Mouse (Mus musculus) spleen, postnatal 14 days (tissue): ENCODE data around the gene Wdr35.
"Not testable (repeated sequence)": the region's sequence is repeated elsewhere in the genome, so short reads cannot be mapped to it uniquely, and the experiment has no call there.

Experiments
- DNase-seq, 2 experiments: peaks; one replicate each; pipeline ENCODE4 v3.0.0; 2021 to 2022; ENCODE audit warnings: low spot score in 2 of 2

The Wdr35 gene

DNA sequence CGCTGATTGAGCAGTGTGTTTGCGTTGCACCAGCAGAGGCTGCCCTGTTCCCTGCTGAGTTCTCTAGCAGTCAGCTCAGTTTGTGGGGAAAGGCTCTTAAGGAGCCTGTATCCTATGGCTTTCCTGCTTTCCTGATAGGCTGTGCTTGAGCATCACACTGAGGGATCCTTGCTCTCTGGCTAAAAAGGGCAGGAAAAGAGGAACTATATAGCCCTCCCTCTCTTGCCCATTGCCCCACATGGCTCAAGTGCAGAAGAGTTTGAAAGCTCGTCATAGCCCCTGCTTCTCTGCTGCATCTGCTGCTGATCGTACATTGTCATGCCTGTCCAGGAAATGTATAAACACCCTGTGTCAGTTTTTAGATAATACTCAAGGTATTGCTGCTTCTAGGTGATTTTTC is 33.5 kb downstream of the Wdr35 start:
- no peak for DNase-seq

DNA sequence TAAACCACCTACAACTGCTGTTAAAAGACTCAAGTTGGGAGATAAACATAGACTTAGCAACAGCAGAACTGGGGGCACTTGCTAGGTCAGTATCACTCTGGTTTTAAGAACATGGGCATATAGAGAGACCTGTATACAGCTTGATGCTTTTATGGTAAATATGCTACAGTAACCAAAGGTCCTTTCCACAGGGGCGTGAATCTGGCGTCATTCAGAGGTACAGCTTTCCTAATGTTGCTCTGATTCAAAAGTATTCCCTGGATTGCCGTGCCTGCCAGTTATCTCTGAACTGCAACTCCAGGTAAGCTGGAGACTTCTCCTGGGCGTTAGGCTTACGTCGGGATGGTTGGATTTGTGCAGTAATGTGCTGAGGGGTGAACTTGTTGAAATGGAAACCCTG is 34.1 kb downstream of the Wdr35 start:
- DNase-seq, result no peak

DNA sequence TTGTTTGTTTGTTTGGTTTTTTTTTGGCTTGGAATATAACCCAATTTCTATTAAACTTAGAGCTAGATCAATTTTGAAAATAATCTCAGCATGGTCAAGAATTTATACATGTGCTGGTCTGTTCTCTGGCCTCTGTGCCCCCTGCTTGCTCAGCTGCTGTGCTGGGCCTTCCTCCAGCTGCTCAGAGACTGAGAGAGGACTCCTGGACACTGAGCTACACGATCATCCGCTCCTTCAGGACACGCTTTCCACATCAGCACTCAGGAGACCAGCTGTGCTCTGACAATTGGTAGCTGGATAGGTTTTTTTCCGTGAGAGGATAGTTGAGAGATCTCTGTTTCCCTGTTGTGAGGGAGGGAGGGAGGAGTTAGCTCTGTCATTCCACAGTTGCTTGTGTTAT is 36.6 kb downstream of the Wdr35 start:
- DNase-seq, result no peak

DNA sequence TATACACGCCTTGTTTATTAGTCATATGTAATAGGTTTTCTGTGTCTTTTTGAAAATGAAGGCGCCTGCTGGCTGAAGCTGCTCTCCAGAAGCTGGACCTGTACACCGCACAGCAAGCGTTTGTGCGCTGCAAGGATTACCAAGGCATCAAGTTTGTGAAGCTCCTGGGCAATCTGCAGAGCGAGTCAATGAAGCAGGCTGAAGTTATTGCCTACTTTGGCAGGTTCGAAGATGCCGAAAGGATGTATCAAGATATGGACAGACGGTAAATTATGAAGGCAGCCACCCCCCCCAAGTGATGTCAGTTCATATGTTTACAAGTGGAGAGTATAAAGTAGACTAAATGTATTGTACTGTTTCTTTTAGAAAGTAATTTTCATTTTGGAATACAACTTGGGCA is 42.7 kb downstream of the Wdr35 start:
- no peak for DNase-seq

DNA sequence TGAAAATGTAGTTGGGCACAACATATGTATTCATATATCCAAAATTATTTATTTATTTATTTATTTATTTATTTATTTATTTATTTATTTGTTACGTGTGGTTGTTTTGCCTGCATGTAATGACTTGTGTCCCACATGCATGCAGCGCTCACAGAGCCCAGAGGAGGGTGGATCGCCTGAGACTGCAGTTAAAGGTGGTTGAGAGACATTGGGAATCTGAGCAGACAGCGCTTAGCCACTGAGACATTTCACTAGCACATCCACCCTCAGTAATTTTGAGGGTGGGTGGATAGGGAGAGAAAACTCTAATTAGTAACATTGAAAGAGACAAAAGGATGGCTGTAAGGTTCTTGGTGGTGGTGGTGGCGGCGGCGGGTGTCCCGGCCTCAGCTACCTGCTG is 46.7 kb downstream of the Wdr35 start:
- DNase-seq, result no peak

DNA sequence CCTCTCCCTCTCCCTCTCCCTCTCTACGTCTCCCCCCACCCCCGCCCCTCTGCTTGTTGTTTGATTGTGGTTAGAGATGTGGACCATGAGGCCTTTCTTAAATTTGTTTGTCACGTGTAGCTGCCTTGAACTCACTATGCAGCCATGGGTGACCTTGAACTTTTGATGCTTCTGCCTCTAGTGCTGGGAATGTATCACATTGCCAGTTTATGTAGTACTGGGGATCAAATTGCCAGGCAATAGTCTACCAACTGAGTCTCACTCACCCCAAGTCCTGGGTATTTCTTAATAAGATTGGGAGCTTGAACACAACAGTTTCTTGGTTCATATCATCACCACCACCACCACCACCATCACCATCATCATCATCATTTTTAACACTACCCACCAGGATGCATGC is 47.3 kb downstream of the Wdr35 start:
- no peak for DNase-seq

DNA sequence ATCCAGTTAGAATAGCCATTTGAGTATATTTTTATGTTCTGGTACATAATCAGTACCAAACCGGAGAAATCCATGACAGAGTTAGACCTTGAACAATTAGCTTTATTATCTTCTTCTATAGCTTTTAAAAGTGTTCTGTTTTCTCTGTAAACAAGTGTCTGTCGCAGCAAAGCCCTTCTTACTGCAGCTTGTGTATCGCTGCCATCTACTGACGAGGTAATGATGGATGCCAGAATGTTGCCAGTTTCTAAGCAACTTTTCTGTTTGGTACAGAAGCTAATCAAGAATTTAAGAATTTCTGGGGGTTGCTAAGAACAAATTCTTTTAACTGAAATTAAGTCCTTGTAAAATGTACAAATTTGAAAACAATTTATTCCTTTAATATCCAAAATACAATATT is 49.3 kb downstream of the Wdr35 start:
- DNase-seq, result no peak

DNA sequence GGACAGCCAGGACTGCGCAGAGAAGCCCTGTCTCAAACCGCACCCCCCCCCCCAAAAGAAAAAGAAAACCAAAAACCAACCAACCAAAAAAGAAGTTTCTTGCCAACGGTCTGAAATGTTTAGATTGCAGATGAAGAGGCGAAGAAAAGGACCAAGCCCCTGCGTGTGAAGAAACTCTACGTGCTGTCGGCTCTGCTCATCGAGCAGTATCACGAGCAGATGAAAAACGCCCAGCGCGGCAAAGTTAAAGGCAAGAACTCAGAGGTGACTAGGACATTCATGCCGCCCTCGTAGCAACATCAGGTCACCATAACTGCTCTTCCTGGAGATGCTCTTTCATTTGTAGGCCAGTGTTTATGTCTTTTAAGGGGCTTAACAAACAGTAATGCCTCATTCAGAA is 50.4 kb downstream of the Wdr35 start:
- no peak for DNase-seq

DNA sequence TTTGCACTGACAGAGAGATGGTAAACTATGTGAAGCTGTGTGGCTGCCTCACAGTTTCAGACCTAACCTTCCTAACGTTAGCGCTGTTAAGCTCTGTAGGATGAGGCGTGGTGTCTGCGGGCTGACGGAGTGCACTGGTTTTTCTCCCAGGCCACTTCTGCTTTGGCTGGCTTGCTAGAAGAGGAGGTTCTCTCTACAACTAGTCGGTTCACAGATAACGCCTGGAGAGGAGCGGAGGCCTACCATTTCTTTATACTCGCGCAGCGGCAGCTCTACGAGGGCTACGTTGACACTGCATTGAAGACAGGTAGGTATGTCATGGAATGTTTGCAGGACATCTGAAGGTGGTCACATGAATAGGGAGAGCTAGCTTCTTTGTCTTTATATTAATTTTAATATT is 51.0 kb downstream of the Wdr35 start:
- DNase-seq, result no peak

DNA sequence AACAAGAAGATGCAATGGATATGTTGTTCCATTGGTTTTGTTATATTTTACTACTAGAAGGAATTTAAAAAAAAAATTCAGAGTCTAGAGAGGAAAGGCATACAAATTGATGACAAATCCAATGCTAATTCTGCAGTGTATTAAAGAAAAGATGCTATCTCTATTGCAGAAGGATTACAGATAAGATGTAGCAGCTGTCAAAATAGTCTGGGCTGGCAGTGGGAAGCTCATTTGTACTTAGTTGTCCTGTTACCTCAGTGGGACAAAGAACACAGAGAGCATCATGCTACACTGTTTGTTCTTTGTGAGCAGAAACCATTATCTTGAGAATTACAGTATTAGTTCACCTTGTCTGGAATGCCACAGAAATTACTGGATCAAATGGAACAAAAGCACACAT is 53.2 kb downstream of the Wdr35 start:
- DNase-seq, result no peak

DNA sequence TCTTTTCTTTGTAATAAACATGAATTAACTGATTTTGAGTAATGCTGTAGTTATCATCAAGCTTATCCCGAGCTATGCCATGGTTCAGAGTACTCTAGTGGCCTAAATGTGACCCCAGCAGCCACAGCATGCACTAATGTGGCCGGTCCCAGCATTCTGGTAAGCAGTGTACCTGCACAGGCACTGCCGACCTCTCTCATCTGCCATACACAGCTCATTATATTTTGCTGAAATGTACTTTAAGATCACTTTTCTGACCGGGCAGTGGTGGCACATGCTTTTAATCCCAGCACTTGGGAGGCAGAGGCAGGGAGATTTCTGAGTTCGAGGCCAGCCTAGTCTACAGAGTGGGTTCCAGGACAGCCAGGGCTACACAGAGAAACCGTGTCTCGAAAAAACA is 55.1 kb downstream of the Wdr35 start:
- not testable (repeated sequence) for DNase-seq

DNA sequence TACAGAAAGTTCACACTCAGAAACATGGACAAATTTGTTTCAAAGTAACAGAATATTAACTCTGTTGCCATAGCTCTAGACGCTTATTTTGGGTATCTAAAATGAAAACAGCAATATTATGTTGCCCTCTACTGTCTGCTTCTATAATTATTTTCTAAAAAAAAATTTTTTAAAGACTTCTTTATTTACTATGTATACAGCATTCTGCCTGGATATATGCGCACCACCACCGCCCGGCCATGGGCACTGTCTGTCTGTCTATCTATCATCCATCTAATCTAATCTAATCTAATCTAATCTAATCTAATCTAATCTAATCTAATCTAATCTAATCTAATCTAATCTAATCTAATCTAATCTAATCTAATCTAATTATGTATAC is 55.8 kb downstream of the Wdr35 start:
- no peak for DNase-seq

DNA sequence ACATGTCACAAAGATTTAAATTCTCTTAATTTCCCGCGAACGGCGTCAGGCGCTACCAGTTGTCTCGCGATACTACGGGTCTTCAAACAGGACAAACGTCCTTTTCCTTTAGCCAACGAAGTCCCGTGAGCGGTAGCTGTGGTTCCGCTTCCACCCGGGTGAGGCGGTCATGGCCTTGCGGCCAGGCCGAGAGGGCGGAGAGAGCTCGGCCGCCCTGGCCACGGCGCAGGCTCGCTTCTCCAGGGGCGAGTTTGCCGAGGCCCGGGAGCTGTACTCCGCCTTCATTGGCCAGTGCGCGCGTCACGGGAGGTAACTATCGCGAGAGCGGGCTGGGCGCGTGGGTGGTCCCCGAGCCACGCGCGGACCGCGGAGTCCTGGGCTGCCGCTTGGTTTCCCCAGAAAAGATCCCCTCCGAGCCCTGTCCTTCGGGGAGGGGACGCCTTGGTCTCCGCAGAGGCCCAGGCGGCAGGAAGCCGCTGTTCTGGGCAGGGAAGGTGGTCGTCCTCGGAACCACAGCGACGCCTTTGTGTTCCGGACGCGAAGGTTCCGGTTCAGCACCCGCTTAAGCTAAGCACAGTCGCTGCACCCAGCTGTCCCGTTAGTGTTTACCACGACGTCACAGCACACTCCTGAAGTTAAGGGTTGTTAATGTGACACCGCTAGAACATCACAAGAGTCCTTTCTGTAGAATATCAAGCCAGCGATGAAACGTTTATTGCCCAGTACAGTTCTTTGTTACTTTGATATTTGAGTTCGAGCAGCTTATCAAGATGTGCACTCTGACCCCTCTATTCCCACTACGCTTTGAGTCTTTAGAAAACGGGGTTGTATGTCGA is 56.4 kb downstream of the Wdr35 start, which contains the start of gene Ttc32:
TSS of gene Ttc32 (plus strand) at position 110 of the 836 bp plus-strand sequence.
- peak; percentile 82 to 91 for DNase-seq

DNA sequence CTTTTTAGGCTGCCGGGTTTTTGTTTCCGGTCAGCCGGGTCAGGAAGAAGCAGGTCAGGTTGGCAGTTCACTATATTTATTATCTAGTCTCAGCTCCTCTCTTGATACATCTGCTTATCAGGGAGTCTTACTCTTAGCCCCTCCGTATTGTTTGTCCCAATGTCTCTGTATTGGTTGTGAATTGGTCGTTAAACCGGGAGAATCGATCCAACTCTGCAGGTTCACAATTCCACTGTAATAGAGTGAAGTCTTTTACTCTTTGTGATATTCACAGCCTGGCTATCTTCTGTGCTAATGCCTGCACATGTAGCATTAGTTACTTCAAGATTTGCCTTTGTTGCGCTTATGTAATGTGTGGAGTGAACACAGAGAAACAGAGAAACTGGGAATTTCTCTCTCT is 57.5 kb downstream of the Wdr35 start:
- DNase-seq, result no peak

DNA sequence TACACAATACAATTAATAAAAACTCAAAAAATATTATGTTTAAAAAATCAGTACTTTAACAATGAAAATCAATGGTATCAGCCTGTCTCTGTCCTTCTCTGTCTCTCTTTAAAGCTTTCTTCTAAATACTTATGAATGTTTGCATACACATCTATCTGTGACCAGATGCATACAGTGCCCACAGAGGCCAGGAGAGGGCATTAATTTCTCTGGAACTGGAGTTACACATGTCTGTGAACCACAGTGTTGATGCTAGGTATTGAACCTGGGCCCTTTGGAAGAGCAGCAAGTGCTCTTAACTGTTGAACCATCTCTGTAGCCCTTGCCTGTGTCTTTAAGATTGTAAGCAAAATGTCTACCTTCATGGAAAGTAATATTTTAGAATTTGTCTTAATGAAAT is 59.4 kb downstream of the Wdr35 start:
- no peak for DNase-seq

DNA sequence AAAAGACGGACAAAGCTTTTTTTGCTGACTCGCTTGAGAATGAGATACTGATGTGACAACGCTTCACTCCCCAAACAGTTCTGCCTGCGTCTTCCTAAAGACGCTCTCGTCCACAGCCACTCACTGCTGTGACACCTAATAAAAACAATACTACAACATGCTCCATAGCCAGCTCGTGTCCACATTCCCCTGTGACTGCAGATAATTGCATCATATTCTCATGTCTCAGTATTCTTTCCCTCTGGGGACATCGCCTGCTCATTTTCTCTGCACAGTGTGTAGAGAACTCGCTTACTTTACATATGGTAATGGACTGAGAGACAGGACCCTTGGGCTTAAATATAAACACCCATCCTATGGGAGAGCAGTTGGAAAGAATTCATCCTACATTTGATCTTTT is 62.7 kb downstream of the Wdr35 start:
- DNase-seq, result no peak

DNA sequence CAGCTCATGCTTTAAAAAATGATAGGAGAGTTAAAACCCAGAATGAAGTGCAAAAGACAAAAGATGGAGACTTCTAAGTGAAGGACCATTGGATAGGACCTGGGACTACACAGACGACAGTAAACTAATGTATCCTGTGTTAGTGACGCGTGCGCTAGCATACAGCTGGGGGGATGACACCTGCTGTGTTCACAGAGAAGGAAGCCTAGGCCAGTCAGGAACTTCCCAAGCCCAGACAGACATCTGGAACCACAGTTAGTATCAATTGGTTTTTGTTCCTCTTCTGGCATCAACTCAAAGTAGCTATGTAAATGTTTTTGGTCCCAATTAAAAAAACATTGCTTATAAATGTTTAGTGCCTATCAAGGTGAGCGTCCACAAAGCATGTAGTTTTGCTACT is 66.5 kb downstream of the Wdr35 start:
- DNase-seq, result no peak

DNA sequence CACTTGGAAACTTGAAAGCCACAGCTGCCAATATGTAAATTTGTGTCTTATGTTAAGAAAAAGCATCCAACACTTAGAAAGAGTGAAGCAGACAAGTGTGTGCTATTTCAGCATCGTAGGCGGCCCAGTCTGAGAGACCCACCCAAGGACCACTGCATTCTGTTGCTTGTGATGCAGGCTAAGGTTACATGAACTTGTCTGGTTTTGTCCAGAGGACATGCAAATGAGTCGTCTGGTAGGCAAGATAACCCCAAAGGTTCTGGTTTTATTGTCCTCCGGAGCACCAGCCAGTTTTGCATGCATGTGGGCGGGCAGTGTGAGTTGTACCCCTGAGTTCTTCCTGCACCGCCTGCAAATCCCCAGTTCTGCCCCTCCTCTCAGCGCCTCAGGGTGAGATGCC is 67.0 kb downstream of the Wdr35 start:
- DNase-seq, result no peak

DNA sequence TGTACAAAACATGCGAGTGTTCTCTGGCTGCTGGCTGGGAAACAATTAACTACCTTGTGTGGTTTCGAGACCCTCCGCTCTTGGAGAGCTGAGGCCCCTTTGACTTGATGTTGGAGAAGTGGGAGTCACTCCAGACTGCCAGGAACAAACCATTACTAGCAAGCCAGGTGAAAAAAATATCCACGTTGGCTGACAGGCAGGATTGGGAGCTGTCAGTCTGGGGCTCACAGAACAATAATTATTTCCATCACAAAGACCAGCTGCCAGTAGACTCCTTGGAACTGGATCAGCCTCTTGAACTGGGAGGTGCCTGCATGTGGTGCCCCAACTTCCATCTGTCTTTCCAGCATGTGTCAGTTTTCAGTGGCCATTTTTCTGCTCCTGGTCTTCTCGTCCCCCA is 68.6 kb downstream of the Wdr35 start:
- DNase-seq, result no peak

DNA sequence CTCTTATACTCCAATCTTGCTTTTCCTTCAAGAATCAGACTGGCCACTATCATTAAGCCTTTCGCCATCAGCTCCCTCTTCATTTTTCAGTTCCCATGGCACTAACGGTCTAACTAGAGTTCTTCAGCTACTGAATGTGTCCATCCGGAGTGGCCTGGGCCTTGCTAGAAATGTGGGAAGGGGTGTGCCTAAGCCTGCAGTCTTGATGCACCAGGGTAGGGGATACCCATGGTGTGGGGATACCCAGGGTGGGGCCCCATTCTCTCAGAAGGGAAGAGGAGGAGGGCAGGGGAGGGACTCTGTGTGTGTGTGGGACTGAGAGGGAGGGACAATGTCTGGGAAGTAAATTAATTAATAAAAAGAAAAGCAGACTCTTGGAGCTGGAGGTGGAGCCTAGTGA is 69.1 kb downstream of the Wdr35 start:
- no peak for DNase-seq

DNA sequence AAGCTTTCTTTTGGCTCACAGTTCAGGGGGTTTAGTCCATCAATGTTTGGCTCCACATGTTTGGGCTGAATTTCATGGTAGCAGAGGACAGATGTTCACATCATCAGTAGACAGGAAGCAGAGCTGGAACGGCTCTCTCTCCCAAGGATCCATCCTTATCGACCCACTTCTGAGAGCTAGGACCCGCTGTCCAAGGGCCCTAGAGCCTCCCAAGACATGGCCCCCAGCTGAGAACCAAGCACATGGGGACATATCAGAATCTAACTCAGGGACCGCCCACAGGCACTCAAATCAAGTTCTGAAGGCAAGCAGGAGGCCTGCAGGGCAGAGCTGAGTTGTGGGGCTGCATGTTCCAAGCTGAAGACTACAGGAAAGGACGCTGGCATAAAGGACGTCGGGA is 71.0 kb downstream of the Wdr35 start:
- DNase-seq, result no peak

DNA sequence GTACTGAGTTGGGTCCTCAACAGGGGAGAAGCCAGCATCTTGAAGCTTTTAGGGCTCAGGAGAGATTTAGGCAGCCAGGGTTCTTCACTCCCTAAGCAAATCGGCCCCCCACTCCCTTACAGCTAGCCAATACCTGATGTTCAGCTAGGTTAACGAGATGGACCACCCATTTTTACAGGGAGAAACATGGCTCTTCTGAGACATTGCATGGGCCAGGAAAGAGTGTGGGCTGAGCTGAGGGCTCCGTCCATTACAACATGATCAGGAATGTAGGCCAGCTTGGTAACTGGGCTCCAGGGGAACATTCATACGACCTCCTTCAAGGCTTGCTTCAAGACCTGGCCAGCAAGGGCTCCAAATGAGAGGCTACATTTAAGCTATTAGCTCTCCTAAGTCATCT is 73.0 kb downstream of the Wdr35 start:
- no peak for DNase-seq

DNA sequence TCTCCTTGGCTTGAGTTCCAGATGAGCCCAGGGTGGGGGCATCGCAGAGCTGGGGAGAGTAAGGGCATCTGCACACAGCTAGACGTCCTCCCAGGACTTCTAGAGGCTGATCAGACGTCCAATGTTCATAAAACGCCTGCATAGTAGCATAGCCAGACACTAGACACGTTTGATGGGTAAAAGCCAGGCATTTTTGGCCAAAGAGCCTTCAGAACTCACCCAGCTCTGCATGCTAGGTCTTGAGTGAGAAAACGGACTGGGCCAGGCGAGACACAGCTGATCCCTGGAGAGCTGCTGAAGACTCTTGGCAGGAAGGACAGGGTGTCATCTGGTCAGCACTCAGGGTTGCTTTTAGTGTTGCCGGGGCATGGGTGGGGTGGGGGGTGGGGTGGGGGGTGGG is 74.4 kb downstream of the Wdr35 start:
- DNase-seq, result no peak

DNA sequence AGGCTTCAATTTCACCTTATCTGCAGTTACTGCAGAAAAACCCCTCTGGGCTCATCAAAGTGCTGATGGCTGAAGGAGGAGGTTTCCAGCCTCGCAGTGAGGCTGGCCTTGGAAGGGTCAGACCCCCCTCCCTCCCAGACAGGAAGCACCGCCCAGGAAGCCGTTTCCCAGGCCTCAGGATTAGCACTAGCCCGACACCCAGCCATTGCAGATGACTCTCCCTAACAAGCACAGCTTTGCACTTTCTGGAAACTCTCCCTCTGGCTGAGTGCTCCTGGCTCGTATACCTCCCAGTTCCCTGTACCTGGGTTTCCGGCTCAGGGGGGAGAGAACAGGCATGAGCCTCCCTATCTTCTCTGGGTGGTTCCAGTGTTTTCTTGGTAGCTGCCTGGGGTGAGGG is 77.1 kb downstream of the Wdr35 start:
- no peak for DNase-seq
